Mouse (Mus musculus): ENCODE measurements at regions not wholly inside any gene's neighbourhood (a gene's known extent, or its start where the extent isn't known, plus 50 kb on each side); places are given as distances from the start of the nearest gene placed in this dataset.

DNA sequence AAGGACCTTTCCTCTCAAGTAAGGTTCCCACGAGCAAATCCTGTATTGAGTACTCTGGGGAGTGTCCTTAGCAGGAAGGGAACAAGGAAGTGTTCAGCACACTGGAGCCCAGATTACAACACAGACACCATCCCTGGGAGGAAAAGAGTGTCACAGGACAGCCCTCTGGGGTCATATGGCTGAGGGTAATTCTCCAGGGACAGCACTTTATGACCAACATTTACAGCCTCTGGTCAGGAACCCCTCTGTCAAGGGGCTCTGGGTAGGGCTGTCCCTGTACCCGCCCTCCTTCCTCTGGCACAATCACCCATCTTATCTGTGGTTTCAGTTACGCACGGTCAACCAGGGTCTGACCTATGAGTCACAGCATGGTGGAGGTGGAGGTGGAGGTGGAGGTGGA is 102.8 kb upstream of the Ctnnb1 start:
- TF ChIP-seq CTCF (conservative IDR thresholded peaks at IDR 0.05; ENCODE audit: low read length) (no peak), POU5F1 (IDR thresholded peaks at IDR 0.05; ENCODE audit: borderline replicate concordance, low read length) (no peak)

Measured in E14TG2a.4 (cell line).